Mouse (Mus musculus): ENCODE results near the gene Sstr4. TPM values are rescaled to one million over a fixed set of nuclear protein-coding genes. Genes with fewer than 3 reads are reported as not detected.

Sstr4 gene
- polyA plus RNA-seq, 1 experiment from 2014 or later: 3.1 TPM

GRCm38 (mm10) chr2:148371743-148372630, 23.2 kb upstream of the Sstr4 start:
- no peaks in the 10 kb centered on the region; the same call in 1 of the 2 replicates for H3K27me3 ChIP-seq (ENCODE audit: control insufficient read depth, insufficient read depth, low read depth, low read length)
- no peak overlapping the region for H3K4me3 ChIP-seq (ENCODE audit: low read length)
- 30% methylated on average over 4 of the region's 4 CpGs for WGBS
- H3K9me3 ChIP-seq (ENCODE audit: control insufficient read depth, low read length): no peaks in the 10 kb centered on the region
- H3K27ac ChIP-seq (ENCODE audit: low read length): peak overlapping the region; percentile 69
- no peak overlapping the region for H3K9ac ChIP-seq (ENCODE audit: low read length)
- peak; percentile 87 for ATAC-seq (ENCODE audit: low read depth)
- H3K4me1 ChIP-seq (replicated peaks; ENCODE audit: control insufficient read depth, insufficient read depth, low read length): peaks cover 17% of the 10 kb centered on the region
- H3K36me3 ChIP-seq (ENCODE audit: control insufficient read depth, insufficient read depth, low read length): no peaks in the 10 kb centered on the region
- no peak overlapping the region for H3K4me2 ChIP-seq (ENCODE audit: low read depth, low read length)

- peaks cover 12% of the 10 kb centered on the region for H3K4me1 ChIP-seq (replicated peaks; ENCODE audit: control insufficient read depth, insufficient read depth, low read length)
- H3K27ac ChIP-seq (ENCODE audit: low read length): no peak overlapping the region
- ATAC-seq (ENCODE audit: low read depth): peak; percentile 85
- no peaks in the 10 kb centered on the region; the same call in 1 of the 2 replicates for H3K27me3 ChIP-seq (ENCODE audit: control insufficient read depth, insufficient read depth, low read depth, low read length)
- 21% methylated on average over 2 of the region's 2 CpGs for WGBS
- no peak overlapping the region for H3K4me3 ChIP-seq (ENCODE audit: low read length)
- H3K36me3 ChIP-seq (ENCODE audit: control insufficient read depth, insufficient read depth, low read length): no peaks in the 10 kb centered on the region
- no peak overlapping the region for H3K4me2 ChIP-seq (ENCODE audit: low read depth, low read length)
- H3K9ac ChIP-seq (ENCODE audit: low read length): no peak overlapping the region
- no peaks in the 10 kb centered on the region for H3K9me3 ChIP-seq (ENCODE audit: control insufficient read depth, low read length)
Observed at GRCm38 (mm10) chr2:148373602-148374071, 21.5 kb upstream of the Sstr4 start.

- 75% methylated on average over 10 of the region's 10 CpGs for WGBS
- Histone ChIP-seq H3K36me3 (ENCODE audit: control insufficient read depth, insufficient read depth, low read length) (no peaks in the 10 kb centered on the region), H3K27me3 (ENCODE audit: control insufficient read depth, insufficient read depth, low read depth, low read length) (no peaks in the 10 kb centered on the region), H3K9me3 (ENCODE audit: control insufficient read depth, low read length) (no peaks in the 10 kb centered on the region), H3K4me2 (ENCODE audit: low read depth, low read length) (no peak overlapping the region), H3K4me3 (ENCODE audit: low read length) (no peak overlapping the region), H3K27ac (ENCODE audit: low read length) (no peak overlapping the region), H3K4me1 (replicated peaks; ENCODE audit: control insufficient read depth, insufficient read depth, low read length) (peaks cover 12% of the 10 kb centered on the region), H3K9ac (ENCODE audit: low read length) (no peak overlapping the region)
- no peak for ATAC-seq (ENCODE audit: low read depth)
Observed at GRCm38 (mm10) chr2:148375326-148376150, 19.6 kb upstream of the Sstr4 start.

GRCm38 (mm10) chr2:148378817-148379342, 16.3 kb upstream of the Sstr4 start:
- 48% methylated on average over 1 of the region's 1 CpGs for WGBS
- Histone ChIP-seq H3K9ac (ENCODE audit: low read length) (no peak overlapping the region), H3K4me2 (ENCODE audit: low read depth, low read length) (no peak overlapping the region), H3K36me3 (ENCODE audit: control insufficient read depth, insufficient read depth, low read length) (no peaks in the 10 kb centered on the region), H3K9me3 (ENCODE audit: control insufficient read depth, low read length) (no peaks in the 10 kb centered on the region), H3K27ac (ENCODE audit: low read length) (no peak overlapping the region), H3K4me1 (replicated peaks; ENCODE audit: control insufficient read depth, insufficient read depth, low read length) (no peaks in the 10 kb centered on the region; the same call in 1 of the 2 replicates), H3K27me3 (ENCODE audit: control insufficient read depth, insufficient read depth, low read depth, low read length) (no peaks in the 10 kb centered on the region), H3K4me3 (ENCODE audit: low read length) (no peak overlapping the region)
- no peak for ATAC-seq (ENCODE audit: low read depth)

GRCm38 (mm10) chr2:148379899-148380413, 15.2 kb upstream of the Sstr4 start:
- Histone ChIP-seq H3K27me3 (ENCODE audit: control insufficient read depth, insufficient read depth, low read depth, low read length) (no peaks in the 10 kb centered on the region), H3K4me2 (ENCODE audit: low read depth, low read length) (no peak overlapping the region), H3K27ac (ENCODE audit: low read length) (no peak overlapping the region), H3K4me1 (replicated peaks; ENCODE audit: control insufficient read depth, insufficient read depth, low read length) (no peaks in the 10 kb centered on the region), H3K9ac (ENCODE audit: low read length) (no peak overlapping the region), H3K36me3 (ENCODE audit: control insufficient read depth, insufficient read depth, low read length) (no peaks in the 10 kb centered on the region), H3K4me3 (ENCODE audit: low read length) (no peak overlapping the region), H3K9me3 (ENCODE audit: control insufficient read depth, low read length) (no peaks in the 10 kb centered on the region)
- whole genome bisulfite sequencing: 83% methylated on average over 1 of the region's 1 CpGs
- ATAC-seq (ENCODE audit: low read depth): no peak

- no peak overlapping the region for H3K4me3 ChIP-seq (ENCODE audit: low read length)
- no peaks in the 10 kb centered on the region for H3K27me3 ChIP-seq (ENCODE audit: control insufficient read depth, insufficient read depth, low read depth, low read length)
- ATAC-seq (ENCODE audit: low read depth): no peak
- no peaks in the 10 kb centered on the region for H3K4me1 ChIP-seq (replicated peaks; ENCODE audit: control insufficient read depth, insufficient read depth, low read length)
- no peaks in the 10 kb centered on the region for H3K9me3 ChIP-seq (ENCODE audit: control insufficient read depth, low read length)
- 88% methylated on average over 2 of the region's 2 CpGs for WGBS
- no peak overlapping the region for H3K4me2 ChIP-seq (ENCODE audit: low read depth, low read length)
- H3K36me3 ChIP-seq (ENCODE audit: control insufficient read depth, insufficient read depth, low read length): no peaks in the 10 kb centered on the region
- no peak overlapping the region for H3K27ac ChIP-seq (ENCODE audit: low read length)
- H3K9ac ChIP-seq (ENCODE audit: low read length): no peak overlapping the region
Observed at GRCm38 (mm10) chr2:148381076-148381475, 14.1 kb upstream of the Sstr4 start.

GRCm38 (mm10) chr2:148386476-148386875, 8.7 kb upstream of the Sstr4 start:
- H3K36me3 ChIP-seq (ENCODE audit: control insufficient read depth, insufficient read depth, low read length): no peaks in the 10 kb centered on the region
- H3K9ac ChIP-seq (ENCODE audit: low read length): no peak overlapping the region
- no peaks in the 10 kb centered on the region for H3K9me3 ChIP-seq (ENCODE audit: control insufficient read depth, low read length)
- no peak overlapping the region for H3K4me2 ChIP-seq (ENCODE audit: low read depth, low read length)
- H3K27me3 ChIP-seq (ENCODE audit: control insufficient read depth, insufficient read depth, low read depth, low read length): no peaks in the 10 kb centered on the region
- no peak overlapping the region for H3K4me3 ChIP-seq (ENCODE audit: low read length)
- WGBS: 84% methylated on average over 3 of the region's 3 CpGs
- ATAC-seq (ENCODE audit: low read depth): no peak
- H3K4me1 ChIP-seq (replicated peaks; ENCODE audit: control insufficient read depth, insufficient read depth, low read length): no peaks in the 10 kb centered on the region
- no peak overlapping the region for H3K27ac ChIP-seq (ENCODE audit: low read length)

GRCm38 (mm10) chr2:148386927-148387326, 8.2 kb upstream of the Sstr4 start:
- no peaks in the 10 kb centered on the region for H3K36me3 ChIP-seq (ENCODE audit: control insufficient read depth, insufficient read depth, low read length)
- no peak for ATAC-seq (ENCODE audit: low read depth)
- no peak overlapping the region for H3K4me3 ChIP-seq (ENCODE audit: low read length)
- H3K4me2 ChIP-seq (ENCODE audit: low read depth, low read length): no peak overlapping the region
- H3K9me3 ChIP-seq (ENCODE audit: control insufficient read depth, low read length): no peaks in the 10 kb centered on the region
- H3K27ac ChIP-seq (ENCODE audit: low read length): no peak overlapping the region
- H3K9ac ChIP-seq (ENCODE audit: low read length): no peak overlapping the region
- no peaks in the 10 kb centered on the region for H3K4me1 ChIP-seq (replicated peaks; ENCODE audit: control insufficient read depth, insufficient read depth, low read length)
- 68% methylated on average over 2 of the region's 2 CpGs for WGBS
- H3K27me3 ChIP-seq (ENCODE audit: control insufficient read depth, insufficient read depth, low read depth, low read length): no peaks in the 10 kb centered on the region

Measured in lung, embryonic 16.5 days (tissue).